Mouse (Mus musculus): ENCODE results near the gene Sarm1.
A peak's percentile ranks its signal among the peaks of the same experiment; 100 is the strongest.
"Not testable (repeated sequence)": the region's sequence is repeated elsewhere in the genome, so short reads cannot be mapped to it uniquely, and the experiment has no call there.

Sarm1 gene

GRCm38 (mm10) chr11:78497544-78498522 is at the start of gene Sarm1:
TSS of gene Sarm1 (minus strand) at chr11:78497754.
- peak; percentile 94 for ATAC-seq (ENCODE audit: low TSS enrichment)

- ATAC-seq (ENCODE audit: low TSS enrichment) = no peak
Observed at GRCm38 (mm10) chr11:78545181-78545580, 47.6 kb upstream of the Sarm1 start.

DNA sequence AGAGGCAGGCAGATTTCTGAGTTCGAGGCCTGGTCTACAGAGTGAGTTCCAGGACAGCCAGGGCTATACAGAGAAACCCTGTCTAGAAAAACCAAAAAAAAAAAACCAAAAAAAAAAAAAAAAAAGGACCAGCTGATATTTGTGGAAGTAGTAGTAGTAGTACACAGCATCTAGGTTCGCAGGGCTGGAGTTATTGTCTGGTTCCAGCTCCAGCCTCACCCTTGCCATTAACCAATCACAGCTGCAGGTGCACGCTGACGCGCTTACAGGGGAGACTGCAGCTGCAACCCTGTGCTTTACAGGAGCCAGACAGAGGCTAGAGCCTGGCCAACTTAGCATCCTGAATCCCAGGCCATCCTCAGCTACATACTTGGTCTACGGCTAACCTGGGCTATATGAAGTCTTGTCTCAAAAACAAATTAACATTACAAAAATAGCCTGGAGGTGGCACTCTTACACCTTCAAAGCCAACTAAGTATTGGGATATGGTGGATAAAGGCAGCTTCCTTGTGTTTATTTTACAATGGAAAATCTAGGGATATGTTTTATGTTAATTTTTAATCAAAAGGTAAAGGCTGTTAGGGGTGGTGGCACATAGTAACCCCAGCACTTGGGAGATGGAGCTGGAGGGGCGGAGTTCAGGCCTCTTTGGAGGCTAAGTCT is 47.0 kb upstream of the Sarm1 start:
- ATAC-seq (ENCODE audit: low TSS enrichment) = no peak

- ATAC-seq (ENCODE audit: low TSS enrichment) = no peak
Observed at GRCm38 (mm10) chr11:78540358-78540757, 42.8 kb upstream of the Sarm1 start.

- no peak; the same call in 1 of the 2 replicates for ATAC-seq (ENCODE audit: low TSS enrichment)
Observed at GRCm38 (mm10) chr11:78536690-78537084, 39.1 kb upstream of the Sarm1 start.

DNA sequence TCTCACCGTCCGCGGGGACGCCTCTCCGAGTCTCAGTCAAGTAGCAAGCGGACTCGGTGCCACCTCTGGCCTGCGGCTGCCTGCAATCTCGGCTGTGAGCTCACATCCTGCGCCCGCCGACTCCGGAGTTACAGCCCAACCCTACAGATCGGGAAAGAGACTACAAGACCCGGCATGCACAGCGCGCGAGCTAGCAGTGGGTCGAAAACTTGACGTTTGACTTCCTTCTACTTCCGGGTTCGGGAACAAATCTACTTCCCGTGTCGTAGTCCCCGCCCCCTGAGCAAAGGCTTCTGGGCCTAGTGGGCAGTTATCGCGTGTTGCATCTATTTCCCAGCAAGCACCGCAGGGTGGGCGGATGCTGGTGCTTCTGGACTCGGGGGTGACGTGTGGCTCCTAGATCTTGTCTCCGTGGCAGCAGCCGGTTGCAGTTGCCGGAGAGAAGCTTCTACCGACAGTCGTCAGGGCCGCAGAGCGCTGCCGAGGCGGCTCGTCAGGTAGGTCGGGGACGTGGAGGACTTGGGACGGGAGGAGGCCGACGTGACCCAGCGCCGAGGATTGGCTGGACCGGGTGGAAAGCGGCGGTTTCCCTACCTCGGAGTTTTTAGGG is 38.6 kb upstream of the Sarm1 start, which contains the start of the genes Tnfaip1 and Ift20:
Gene Tnfaip1 (minus strand): TSS at position 253 of the 610 bp plus-strand sequence.
Gene Ift20 (plus strand): TSS at position 282 of the 610 bp plus-strand sequence.
- peak; percentile 96 for ATAC-seq (ENCODE audit: low TSS enrichment)

GRCm38 (mm10) chr11:78535376-78536079 is 38.0 kb upstream of the Sarm1 start:
- ATAC-seq (ENCODE audit: low TSS enrichment) = 0 out of 2 replicates have a peak, but pooled peaks have one; percentile 9

- no peak for ATAC-seq (ENCODE audit: low TSS enrichment)
Observed at GRCm38 (mm10) chr11:78534516-78534915, 37.0 kb upstream of the Sarm1 start.

DNA sequence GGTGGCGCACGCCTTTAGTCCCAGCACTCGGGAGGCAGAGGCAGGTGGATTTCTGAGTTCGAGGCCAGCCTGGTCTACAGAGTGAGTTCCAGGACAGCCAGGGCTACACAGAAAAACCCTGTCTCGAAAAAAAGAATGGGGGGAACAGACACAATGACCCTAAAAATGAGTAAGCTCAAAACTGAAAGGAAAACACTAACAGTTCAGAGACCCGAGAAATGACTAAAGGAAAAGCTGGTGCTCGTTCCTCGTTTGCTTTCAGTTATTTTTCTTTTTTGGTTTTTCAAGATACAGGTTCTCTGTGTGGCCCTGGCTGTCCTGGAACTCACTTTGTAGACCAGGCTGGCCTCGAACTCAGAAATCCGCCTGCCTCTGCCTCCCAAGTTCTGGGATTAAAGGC is 34.0 kb upstream of the Sarm1 start:
- not testable (repeated sequence) for ATAC-seq (ENCODE audit: low TSS enrichment)

DNA sequence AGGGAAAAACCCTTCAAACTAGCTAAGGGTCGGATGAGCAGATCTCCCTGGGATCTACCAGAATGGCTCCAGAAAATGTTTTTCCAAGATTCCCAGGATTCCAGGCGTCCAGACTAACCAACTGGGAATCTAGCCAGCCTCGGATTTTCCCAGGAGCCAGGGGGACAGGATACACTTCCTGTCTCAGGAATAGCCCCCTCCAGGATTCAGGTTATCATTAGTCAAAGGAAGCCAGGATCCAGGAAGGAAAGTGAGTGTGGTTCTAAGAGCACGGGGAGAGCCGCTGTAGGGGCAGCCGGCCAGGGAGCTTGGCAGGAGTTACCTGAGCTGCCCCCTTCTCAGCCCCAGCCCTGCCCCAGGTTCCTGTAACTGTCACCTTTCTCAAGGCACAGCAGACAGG is 33.5 kb upstream of the Sarm1 start:
- ATAC-seq (ENCODE audit: low TSS enrichment) = no peak

- no peak for ATAC-seq (ENCODE audit: low TSS enrichment)
Observed at GRCm38 (mm10) chr11:78530001-78530400, 32.4 kb upstream of the Sarm1 start.

DNA sequence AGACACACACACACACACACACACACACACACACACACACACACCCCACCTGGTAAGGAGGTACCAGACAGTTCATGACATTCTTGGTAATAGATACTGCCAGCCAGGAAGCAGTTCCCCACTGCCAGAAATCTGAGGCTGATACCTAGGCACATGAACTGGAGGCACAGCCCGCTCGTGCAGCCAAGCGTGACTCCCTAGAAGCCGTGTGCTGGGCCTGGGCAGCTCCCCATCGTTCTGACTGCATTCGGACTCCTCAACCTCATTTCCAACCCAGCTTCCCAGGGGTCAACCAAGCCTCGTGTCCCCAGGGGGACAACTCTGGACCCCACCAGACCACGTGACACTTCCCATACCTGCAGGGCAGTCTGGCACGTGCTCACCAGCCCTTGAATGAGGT is 31.2 kb upstream of the Sarm1 start:
- no peak for ATAC-seq (ENCODE audit: low TSS enrichment)

- no peak for ATAC-seq (ENCODE audit: low TSS enrichment)
Observed at GRCm38 (mm10) chr11:78524838-78525237, 27.3 kb upstream of the Sarm1 start.

DNA sequence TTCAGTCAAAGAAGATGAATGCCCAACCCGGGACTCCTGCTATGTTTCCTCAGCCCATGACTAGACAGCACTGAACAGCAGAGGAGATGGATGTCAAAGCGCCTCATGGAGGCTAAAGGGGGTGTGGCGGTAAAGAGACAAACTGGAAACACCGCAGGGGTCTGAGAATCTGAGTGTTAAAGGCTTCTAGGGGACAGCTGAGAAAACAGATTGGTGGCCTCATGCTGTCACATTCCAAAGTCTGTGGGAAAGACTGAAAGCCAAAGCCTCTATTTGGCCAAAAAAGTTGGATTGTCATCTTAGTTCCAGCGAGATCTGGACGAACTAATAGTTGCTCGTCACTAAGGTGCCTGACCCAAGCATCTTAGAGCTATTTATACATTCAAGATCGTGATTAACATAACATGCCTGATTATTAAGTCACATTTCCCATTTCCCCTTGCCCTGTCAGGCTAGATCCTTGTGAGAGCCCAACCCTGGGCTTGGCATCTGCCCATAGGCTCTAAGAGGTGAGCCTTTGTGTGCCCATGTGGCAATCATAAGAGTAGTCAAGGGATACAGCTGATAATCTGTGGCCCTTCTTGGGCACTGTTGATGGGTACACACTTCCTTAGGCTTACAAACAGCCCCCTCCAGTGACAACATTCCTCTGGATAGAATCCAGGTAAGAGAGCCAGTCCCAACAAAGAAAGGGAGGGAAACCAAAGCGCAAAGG is 25.8 kb upstream of the Sarm1 start:
- no peak for ATAC-seq (ENCODE audit: low TSS enrichment)

GRCm38 (mm10) chr11:78522481-78522997 is 25.0 kb upstream of the Sarm1 start:
- no peak for ATAC-seq (ENCODE audit: low TSS enrichment)

DNA sequence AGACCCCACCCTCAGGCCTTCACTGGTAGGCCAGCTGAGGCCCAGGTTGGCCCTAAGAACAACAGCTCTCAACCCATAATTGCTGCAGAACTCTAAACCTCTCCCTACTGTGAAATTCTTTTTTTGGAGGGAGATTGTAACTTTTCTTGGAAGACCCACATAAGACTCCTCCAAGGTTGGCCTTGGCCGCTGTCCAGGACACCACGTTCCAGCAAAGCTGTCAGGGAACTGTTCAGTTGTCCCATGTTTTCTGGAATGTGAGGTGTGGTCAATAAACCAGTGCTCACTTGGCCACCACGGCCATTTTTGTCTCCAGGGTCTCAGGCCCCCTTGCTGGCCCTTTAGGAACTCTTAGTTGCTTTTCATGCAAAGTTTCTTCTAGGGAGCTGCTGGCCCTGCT is 24.3 kb upstream of the Sarm1 start:
- ATAC-seq (ENCODE audit: low TSS enrichment) = no peak

- ATAC-seq (ENCODE audit: low TSS enrichment) = no peak
Observed at GRCm38 (mm10) chr11:78518931-78519330, 21.4 kb upstream of the Sarm1 start.

DNA sequence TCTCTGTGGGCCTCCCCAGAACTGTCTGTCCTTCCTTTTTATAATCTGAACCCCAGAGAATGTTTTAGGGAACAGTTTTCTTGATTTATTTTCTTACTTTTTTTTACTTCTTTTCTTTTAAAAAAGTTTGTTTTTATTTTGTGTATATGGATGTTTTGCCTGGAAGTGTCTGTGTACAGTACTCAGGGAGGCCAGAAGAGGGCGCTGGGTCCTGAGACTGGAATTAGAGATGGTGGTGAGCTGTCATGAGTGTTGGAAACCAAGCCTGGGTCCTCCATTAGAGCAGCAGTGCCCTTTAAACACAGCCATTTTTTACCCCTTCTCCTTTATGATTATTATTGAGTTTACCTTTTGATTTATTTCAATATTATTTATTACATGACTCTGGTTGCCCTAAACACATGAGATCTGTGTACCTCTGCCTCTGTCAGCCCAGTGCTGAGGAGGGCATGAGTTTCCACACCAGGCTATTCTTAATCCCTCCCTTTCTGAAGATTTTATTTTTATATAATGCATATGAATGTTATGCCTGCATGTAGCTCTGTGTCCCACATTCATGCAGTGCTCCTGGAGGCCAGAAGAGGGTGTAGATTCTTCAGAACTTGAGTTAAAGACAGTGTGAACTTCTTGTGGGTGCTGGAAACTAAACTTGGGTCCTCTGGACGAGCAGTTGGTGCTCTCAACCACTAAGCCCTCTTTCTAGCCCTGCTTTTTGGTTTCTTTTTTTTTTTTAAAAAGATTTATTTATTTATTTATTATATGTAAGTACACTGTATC is 18.2 kb upstream of the Sarm1 start:
- ATAC-seq (ENCODE audit: low TSS enrichment) = no peak

- ATAC-seq (ENCODE audit: low TSS enrichment) = peak; percentile 20; the same call in 1 of the 2 replicates
Observed at GRCm38 (mm10) chr11:78513106-78513790, 15.7 kb upstream of the Sarm1 start.

Measured in frontal cortex, adult (tissue).